Mouse (Mus musculus) bone marrow, adult 2 months (tissue): ENCODE results near the gene Fam81b.

Source experiments
- CTCF ChIP-seq: fragments of 200-500 bp; IDR thresholded peaks from 2 replicates; pipeline ENCODE4 v1.5.1; 2011; ENCODE audit warnings: low read length, control low read depth; ENCODE audit not compliant: control insufficient read depth, insufficient read depth
- POLR2A ChIP-seq: fragments of 200-500 bp; IDR thresholded peaks from 2 replicates; pipeline ENCODE4 v1.6.1; 2011; ENCODE audit warnings: low read depth, mild to moderate bottlenecking, control low read depth, low read length, borderline replicate concordance; ENCODE audit not compliant: control insufficient read depth

GRCm38 (mm10) chr13:76292050-76292449 lies 12.8 kb downstream of the Fam81b start:
- TF ChIP-seq POLR2A = no peak
- no peak for TF ChIP-seq CTCF
